Mouse (Mus musculus): ENCODE measurements at regions not wholly inside any gene's neighbourhood (a gene's known extent, or its start where the extent isn't known, plus 50 kb on each side); places are given as distances from the start of the nearest gene placed in this dataset.

GRCm38 (mm10) chr16:85649516-85649915, 96.3 kb upstream of the Cyyr1 start:
- Histone ChIP-seq H3K9ac (replicated peaks) (no peak overlapping the region), H3K9me3 (ENCODE audit: control insufficient read depth, low read length) (no peaks in the 10 kb centered on the region), H3K4me3 (ENCODE audit: insufficient read depth in 1 of 2, low read depth in 2 of 2, low read length in 2 of 2) (no peak overlapping the region), H3K27me3 (ENCODE audit: control insufficient read depth, insufficient read depth, low read length) (no peaks in the 10 kb centered on the region), H3K27ac (no peak overlapping the region), H3K4me1 (replicated peaks; ENCODE audit: control insufficient read depth in 2 of 2, insufficient read depth in 2 of 2, low read length in 1 of 2) (no peaks in the 10 kb centered on the region), H3K36me3 (replicated peaks; ENCODE audit: control insufficient read depth, insufficient read depth, low read depth) (no peaks in the 10 kb centered on the region), H3K4me2 (ENCODE audit: low read depth) (no peak overlapping the region)
- DNase-seq (ENCODE audit: low read depth in 3 of 3, low spot score in 3 of 3) (no peak), ATAC-seq (ENCODE audit: insufficient read depth) (no peak)
- TF ChIP-seq EP300 (IDR thresholded peaks at IDR 0.05; ENCODE audit: low read depth) (no peak), CTCF (IDR thresholded peaks at IDR 0.05; ENCODE audit: low read depth) (no peak)
- WGBS (ENCODE audit: insufficient replicate concordance): 63% methylated on average over 1 of the region's 1 CpGs

- whole genome bisulfite sequencing (ENCODE audit: insufficient replicate concordance): 74% methylated on average over 4 of the region's 4 CpGs
Observed at GRCm38 (mm10) chr16:85640992-85641391, 87.8 kb upstream of the Cyyr1 start.

GRCm38 (mm10) chr16:85637079-85637478, 83.9 kb upstream of the Cyyr1 start:
- Histone ChIP-seq H3K4me3 (ENCODE audit: insufficient read depth in 1 of 2, low read depth in 2 of 2, low read length in 2 of 2) (no peak overlapping the region), H3K27ac (no peak overlapping the region), H3K27me3 (ENCODE audit: control insufficient read depth, insufficient read depth, low read length) (no peaks in the 10 kb centered on the region), H3K9ac (replicated peaks) (no peak overlapping the region), H3K36me3 (replicated peaks; ENCODE audit: control insufficient read depth, insufficient read depth, low read depth) (no peaks in the 10 kb centered on the region), H3K4me2 (ENCODE audit: low read depth) (no peak overlapping the region), H3K4me1 (replicated peaks; ENCODE audit: control insufficient read depth in 2 of 2, insufficient read depth in 2 of 2, low read length in 1 of 2) (no peaks in the 10 kb centered on the region), H3K9me3 (ENCODE audit: control insufficient read depth, low read length) (no peaks in the 10 kb centered on the region)
- TF ChIP-seq EP300 (IDR thresholded peaks at IDR 0.05; ENCODE audit: low read depth) (no peak), CTCF (IDR thresholded peaks at IDR 0.05; ENCODE audit: low read depth) (no peak)
- DNase-seq (ENCODE audit: low read depth in 3 of 3, low spot score in 3 of 3): no peak
- ATAC-seq (ENCODE audit: insufficient read depth): no peak
- WGBS (ENCODE audit: insufficient replicate concordance): 63% methylated on average over 1 of the region's 1 CpGs

More at GRCm38 (mm10) chr16:85640992-85641391, 87.8 kb upstream of the Cyyr1 start:
- H3K27me3 ChIP-seq (ENCODE audit: control insufficient read depth, insufficient read depth, low read length): no peaks in the 10 kb centered on the region
- H3K27ac ChIP-seq: no peak overlapping the region
- no peak overlapping the region for H3K4me2 ChIP-seq (ENCODE audit: low read depth)
- no peaks in the 10 kb centered on the region for H3K4me1 ChIP-seq (replicated peaks; ENCODE audit: control insufficient read depth in 2 of 2, insufficient read depth in 2 of 2, low read length in 1 of 2)
- no peak overlapping the region for H3K9ac ChIP-seq (replicated peaks)
- no peak for ATAC-seq (ENCODE audit: insufficient read depth)
- no peak for TF ChIP-seq CTCF (IDR thresholded peaks at IDR 0.05; ENCODE audit: low read depth)
- TF ChIP-seq EP300 (IDR thresholded peaks at IDR 0.05; ENCODE audit: low read depth): no peak
- H3K4me3 ChIP-seq (ENCODE audit: insufficient read depth in 1 of 2, low read depth in 2 of 2, low read length in 2 of 2): no peak overlapping the region
- H3K9me3 ChIP-seq (ENCODE audit: control insufficient read depth, low read length): no peaks in the 10 kb centered on the region
- no peak for DNase-seq (ENCODE audit: low read depth in 3 of 3, low spot score in 3 of 3)
- H3K36me3 ChIP-seq (replicated peaks; ENCODE audit: control insufficient read depth, insufficient read depth, low read depth): no peaks in the 10 kb centered on the region

DNA sequence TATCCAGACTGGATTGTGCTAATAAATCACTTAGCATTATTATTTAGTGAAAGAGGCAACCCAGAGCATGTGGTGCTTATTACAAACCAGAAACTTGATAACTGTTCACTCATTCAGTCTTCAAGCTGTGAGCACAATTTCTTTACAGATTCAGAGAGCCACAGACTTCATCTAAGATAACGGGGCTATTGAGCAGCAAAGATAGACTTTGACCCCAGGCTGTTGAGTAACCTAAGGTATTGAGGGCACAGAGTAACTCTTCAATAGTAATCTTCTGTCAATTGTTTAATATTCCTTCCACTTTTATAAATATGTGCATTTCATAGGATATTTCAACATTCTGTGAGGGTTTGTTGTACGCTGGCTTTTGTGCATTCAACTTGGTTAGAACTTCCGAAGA, 76.5 kb upstream of the Cyyr1 start:
- no peak for DNase-seq (ENCODE audit: low read depth in 3 of 3, low spot score in 3 of 3)
- WGBS (ENCODE audit: insufficient replicate concordance): 62% methylated on average over 3 of the region's 3 CpGs

GRCm38 (mm10) chr16:85624505-85624904, 71.3 kb upstream of the Cyyr1 start:
- Histone ChIP-seq H3K4me1 (replicated peaks; ENCODE audit: control insufficient read depth in 2 of 2, insufficient read depth in 2 of 2, low read length in 1 of 2) (no peaks in the 10 kb centered on the region), H3K9ac (replicated peaks) (no peak overlapping the region), H3K9me3 (ENCODE audit: control insufficient read depth, low read length) (no peaks in the 10 kb centered on the region), H3K36me3 (replicated peaks; ENCODE audit: control insufficient read depth, insufficient read depth, low read depth) (no peaks in the 10 kb centered on the region), H3K27me3 (ENCODE audit: control insufficient read depth, insufficient read depth, low read length) (no peaks in the 10 kb centered on the region), H3K4me2 (ENCODE audit: low read depth) (no peak overlapping the region), H3K4me3 (ENCODE audit: insufficient read depth in 1 of 2, low read depth in 2 of 2, low read length in 2 of 2) (no peak overlapping the region), H3K27ac (no peak overlapping the region)
- 62% methylated on average over 8 of the region's 8 CpGs for WGBS (ENCODE audit: insufficient replicate concordance)
- TF ChIP-seq EP300 (IDR thresholded peaks at IDR 0.05; ENCODE audit: low read depth) (no peak), CTCF (IDR thresholded peaks at IDR 0.05; ENCODE audit: low read depth) (no peak)
- DNase-seq (ENCODE audit: low read depth in 3 of 3, low spot score in 3 of 3) (no peak), ATAC-seq (ENCODE audit: insufficient read depth) (no peak)

More for the DNA sequence above, 76.5 kb upstream of the Cyyr1 start:
- Histone ChIP-seq H3K9me3 (ENCODE audit: control insufficient read depth, low read length) (no peaks in the 10 kb centered on the region), H3K4me3 (ENCODE audit: insufficient read depth in 1 of 2, low read depth in 2 of 2, low read length in 2 of 2) (no peak overlapping the region), H3K9ac (replicated peaks) (no peak overlapping the region), H3K27ac (no peak overlapping the region), H3K4me2 (ENCODE audit: low read depth) (no peak overlapping the region), H3K36me3 (replicated peaks; ENCODE audit: control insufficient read depth, insufficient read depth, low read depth) (no peaks in the 10 kb centered on the region), H3K27me3 (ENCODE audit: control insufficient read depth, insufficient read depth, low read length) (no peaks in the 10 kb centered on the region), H3K4me1 (replicated peaks; ENCODE audit: control insufficient read depth in 2 of 2, insufficient read depth in 2 of 2, low read length in 1 of 2) (no peaks in the 10 kb centered on the region)
- no peak for ATAC-seq (ENCODE audit: insufficient read depth)
- no peak for TF ChIP-seq CTCF (IDR thresholded peaks at IDR 0.05; ENCODE audit: low read depth)
- TF ChIP-seq EP300 (IDR thresholded peaks at IDR 0.05; ENCODE audit: low read depth): no peak

Measured in liver, embryonic 14.5 days (tissue).